ENCODE assay signal across 8 mouse cellular contexts in the genomic region with DNA sequence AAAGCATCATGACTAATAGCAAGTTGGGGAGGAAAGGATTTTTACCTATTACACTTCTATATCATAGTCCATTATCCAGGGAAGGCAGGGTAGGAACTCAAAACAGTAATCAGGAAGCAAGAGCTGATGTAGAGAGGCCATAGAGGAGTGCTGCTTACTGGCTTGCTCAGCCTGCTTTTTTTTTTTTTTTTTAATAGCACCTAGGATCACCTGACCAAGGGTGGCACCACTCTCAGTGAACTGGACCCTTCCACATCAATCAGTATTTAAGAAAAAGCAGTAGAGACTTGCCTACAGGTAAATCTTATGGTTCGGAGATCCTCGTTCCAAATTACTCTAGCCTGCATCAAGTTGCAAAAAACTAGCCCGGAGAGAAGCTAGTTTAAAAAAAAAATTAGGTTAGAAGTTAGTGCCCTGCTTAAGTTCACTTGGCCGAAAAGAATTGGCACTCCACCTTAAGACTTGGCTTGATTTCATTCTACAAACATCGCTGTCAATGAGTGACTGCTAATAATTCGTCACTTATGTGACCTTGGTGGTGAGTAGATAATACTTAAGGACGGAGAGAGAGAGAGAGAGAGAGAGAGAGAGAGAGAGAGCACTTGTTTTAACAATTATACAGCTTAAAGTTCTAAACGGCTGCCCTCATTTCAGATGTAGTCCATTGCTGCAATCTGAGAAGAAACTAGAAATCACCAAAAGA. TPM values are rescaled to one million over a fixed set of nuclear protein-coding genes. Genes with fewer than 3 reads are reported as not detected.
DNase-seq lines count a peak whose midpoint lies in the region; ATAC-seq and TF ChIP-seq lines count a peak whose summit lies in the region.

No protein-coding gene starts in this region.

- H3K4me2 ChIP-seq in lung, embryonic 14.5 days = peak overlapping the region; percentile 79
- H3K4me2 ChIP-seq in forebrain, embryonic 14.5 days (ENCODE audit: low read length) = peak overlapping the region; percentile 78
- peak overlapping the region; percentile 84 for H3K4me2 ChIP-seq in neural tube, embryonic 15.5 days

- peaks cover 12% of the 10 kb centered on the region; the same call in 1 of the 2 replicates for H3K4me1 ChIP-seq in lung, embryonic 14.5 days (ENCODE audit: insufficient read depth)
- peaks cover 10% of the 10 kb centered on the region for H3K4me1 ChIP-seq in forebrain, embryonic 14.5 days (ENCODE audit: control insufficient read depth, insufficient read depth, low read length)
- H3K4me1 ChIP-seq in limb, embryonic 10.5 days = peaks cover 38% of the 10 kb centered on the region
- H3K4me1 ChIP-seq in neural tube, embryonic 15.5 days = peaks cover 48% of the 10 kb centered on the region

- no peak overlapping the region for H3K27ac ChIP-seq in lung, embryonic 14.5 days (ENCODE audit: low read depth)
- H3K27ac ChIP-seq in forebrain, embryonic 14.5 days (ENCODE audit: low read depth, low read length) = no peak overlapping the region
- H3K27ac ChIP-seq in limb, embryonic 10.5 days = peak overlapping the region; percentile 84; the same call in 1 of the 2 replicates
- peak overlapping the region; percentile 84; the same call in 1 of the 2 replicates for H3K27ac ChIP-seq in neural tube, embryonic 15.5 days (replicated peaks)

- H3K27me3 ChIP-seq in lung, embryonic 14.5 days (ENCODE audit: insufficient read depth, low read length) = no peaks in the 10 kb centered on the region
- no peaks in the 10 kb centered on the region for H3K27me3 ChIP-seq in forebrain, embryonic 14.5 days (replicated peaks; ENCODE audit: control insufficient read depth, insufficient read depth, low read length)
- no peaks in the 10 kb centered on the region for H3K27me3 ChIP-seq in limb, embryonic 10.5 days (ENCODE audit: low read depth, poor library complexity, severe bottlenecking)
- no peaks in the 10 kb centered on the region for H3K27me3 ChIP-seq in neural tube, embryonic 15.5 days (replicated peaks)

- H3K9ac ChIP-seq in lung, embryonic 14.5 days = peak overlapping the region; percentile 63; the same call in 1 of the 2 replicates
- H3K9ac ChIP-seq in forebrain, embryonic 14.5 days (ENCODE audit: low read length) = no peak overlapping the region; the same call in 1 of the 2 replicates
- peak overlapping the region; percentile 64; the same call in 1 of the 2 replicates for H3K9ac ChIP-seq in neural tube, embryonic 15.5 days (replicated peaks)

- no peaks in the 10 kb centered on the region for H3K36me3 ChIP-seq in lung, embryonic 14.5 days (ENCODE audit: insufficient read depth)
- no peaks in the 10 kb centered on the region for H3K36me3 ChIP-seq in forebrain, embryonic 14.5 days (ENCODE audit: control insufficient read depth, insufficient read depth, low read length)
- no peaks in the 10 kb centered on the region for H3K36me3 ChIP-seq in limb, embryonic 10.5 days
- H3K36me3 ChIP-seq in neural tube, embryonic 15.5 days = no peaks in the 10 kb centered on the region

- no peaks in the 10 kb centered on the region for H3K9me3 ChIP-seq in lung, embryonic 14.5 days (ENCODE audit: low read depth, low read length)
- no peaks in the 10 kb centered on the region for H3K9me3 ChIP-seq in forebrain, embryonic 14.5 days (replicated peaks; ENCODE audit: control insufficient read depth, low read length)
- no peaks in the 10 kb centered on the region for H3K9me3 ChIP-seq in limb, embryonic 10.5 days (replicated peaks)
- no peaks in the 10 kb centered on the region for H3K9me3 ChIP-seq in neural tube, embryonic 15.5 days (replicated peaks)

- WGBS in lung, embryonic 14.5 days = 37% methylated on average over 8 of the region's 8 CpGs
- whole genome bisulfite sequencing in forebrain, embryonic 14.5 days = 57% methylated on average over 8 of the region's 8 CpGs
- 61% methylated on average over 8 of the region's 8 CpGs for whole genome bisulfite sequencing in limb, embryonic 10.5 days
- 64% methylated on average over 8 of the region's 8 CpGs for WGBS in neural tube, embryonic 15.5 days

- ATAC-seq in lung, embryonic 14.5 days (ENCODE audit: insufficient read depth) = no peak
- no peak for ATAC-seq in forebrain, embryonic 14.5 days
- no peak for ATAC-seq in neural tube, embryonic 15.5 days (ENCODE audit: low FRiP score)
- ATAC-seq in CD4-positive, CD25-positive, alpha-beta regulatory T cell, adult 4 months = no peak

- no peak for TF ChIP-seq CTCF in lung, embryonic 14.5 days (IDR thresholded peaks at IDR 0.05; ENCODE audit: low read depth)

- peak overlapping the region; percentile 51 for H3K4me3 ChIP-seq in lung, embryonic 14.5 days (ENCODE audit: low read depth, low read length)
- H3K4me3 ChIP-seq in forebrain, embryonic 14.5 days (ENCODE audit: low read depth, low read length) = peak overlapping the region; percentile 50
- H3K4me3 ChIP-seq in limb, embryonic 10.5 days = peak overlapping the region; percentile 63
- peak overlapping the region; percentile 64 for H3K4me3 ChIP-seq in neural tube, embryonic 15.5 days (replicated peaks)

- no peak for DNase-seq in lung, embryonic 14.5 days
- DNase-seq in lung, postnatal 10 days = no peak
- no peak for DNase-seq in forebrain, embryonic 14.5 days (ENCODE audit: low spot score)
- DNase-seq in limb, embryonic 10.5 days (ENCODE audit: low spot score) = no peak
- no peak for DNase-seq in urinary bladder, postnatal 14 days (ENCODE audit: low spot score)
- no peak for DNase-seq in testis, postnatal 10 days (ENCODE audit: low spot score)

RNA-seq across cellular contexts. Expression of gene Plekha8, which starts 1.0 kb away (rescaled TPM):
- polyA plus RNA-seq in lung, embryonic 14.5 days (2014; fragmentation: Nextera tagmentation; extraction: Ambion mirVana) = 11.8 and 12.5 TPM in 2 replicates
- 11.8 and 13.0 TPM in 2 replicates for polyA plus RNA-seq in forebrain, embryonic 14.5 days (2014; fragmentation: Nextera tagmentation; extraction: Ambion mirVana)
- 17.1 and 21.8 TPM in 2 replicates for polyA plus RNA-seq in limb, embryonic 10.5 days (2016; fragmentation: Nextera tagmentation; extraction: Ambion mirVana)
- polyA plus RNA-seq in neural tube, embryonic 15.5 days (2015; fragmentation: Nextera tagmentation; extraction: Ambion mirVana) = 6.7 and 8.0 TPM in 2 replicates
- polyA plus RNA-seq in CD4-positive, CD25-positive, alpha-beta regulatory T cell, adult 4 months (2017; shearing (Covaris generic)) = under 1 TPM; 0.67 to 0.73 TPM

RNA-seq across cellular contexts. Expression of gene Fkbp14, which starts 3.2 kb away (rescaled TPM):
- polyA plus RNA-seq in lung, embryonic 14.5 days (2014; fragmentation: Nextera tagmentation; extraction: Ambion mirVana) = 21.5 and 28.1 TPM in 2 replicates
- polyA plus RNA-seq in forebrain, embryonic 14.5 days (2014; fragmentation: Nextera tagmentation; extraction: Ambion mirVana) = 9.0 and 10.7 TPM in 2 replicates
- 8.7 and 14.2 TPM in 2 replicates for polyA plus RNA-seq in limb, embryonic 10.5 days (2016; fragmentation: Nextera tagmentation; extraction: Ambion mirVana)
- 12.5 and 14.0 TPM in 2 replicates for polyA plus RNA-seq in neural tube, embryonic 15.5 days (2015; fragmentation: Nextera tagmentation; extraction: Ambion mirVana)
- not detected for polyA plus RNA-seq in CD4-positive, CD25-positive, alpha-beta regulatory T cell, adult 4 months (2017; shearing (Covaris generic))

RNA-seq across cellular contexts. Expression of gene Scrn1, which starts 27.6 kb away (rescaled TPM):
- polyA plus RNA-seq in lung, embryonic 14.5 days (2014; fragmentation: Nextera tagmentation; extraction: Ambion mirVana) = 1.9 and 2.4 TPM in 2 replicates
- 125 and 134 TPM in 2 replicates for polyA plus RNA-seq in forebrain, embryonic 14.5 days (2014; fragmentation: Nextera tagmentation; extraction: Ambion mirVana)
- polyA plus RNA-seq in limb, embryonic 10.5 days (2016; fragmentation: Nextera tagmentation; extraction: Ambion mirVana) = 2.6 and 7.8 TPM in 2 replicates
- 85.9 and 98.3 TPM in 2 replicates for polyA plus RNA-seq in neural tube, embryonic 15.5 days (2015; fragmentation: Nextera tagmentation; extraction: Ambion mirVana)
- under 1 TPM in 1 of 2 experiments, not detected in 1; 0.22 TPM for polyA plus RNA-seq in CD4-positive, CD25-positive, alpha-beta regulatory T cell, adult 4 months (2017; shearing (Covaris generic))

Comparison
In these comparisons a context has a peak if more than half of its experiments do, and no peak if none do; other contexts are left out.
1. H3K27ac ChIP-seq: peak in limb, embryonic 10.5 days (single experiment) and neural tube, embryonic 15.5 days (single experiment); none in lung, embryonic 14.5 days (single experiment) and forebrain, embryonic 14.5 days (single experiment).
2. Peak in every context shown above with its lines, with median percentiles within 50 percentile points of each other: H3K4me2 ChIP-seq and H3K4me3 ChIP-seq.